Mouse (Mus musculus) testis, adult 2 months (tissue): ENCODE measurements around the gene Cubn. TPM values are rescaled to one million over a fixed set of nuclear protein-coding genes. Genes with fewer than 3 reads are reported as not detected.

Experiments
- H3K27ac ChIP-seq: fragments of 200-500 bp; 2 replicates; pipeline ENCODE4 v1.5.1; 2012; ENCODE audit warnings: low read depth, low read length; ENCODE audit not compliant: control insufficient read depth, insufficient read depth
- H3K27me3 ChIP-seq: fragments of 200-500 bp; 2 replicates; pipeline ENCODE4 v1.6.1; 2012; ENCODE audit warnings: mild to moderate bottlenecking, low read length, moderate library complexity; ENCODE audit not compliant: control insufficient read depth, insufficient read depth
- H3K36me3 ChIP-seq: fragments of 200-500 bp; 2 replicates; pipeline ENCODE4 v1.6.1; 2012; ENCODE audit warnings: mild to moderate bottlenecking, low read length; ENCODE audit not compliant: control insufficient read depth, insufficient read depth
- H3K4me1 ChIP-seq: fragments of 200-500 bp; 2 replicates; pipeline ENCODE4 v1.6.1; 2012; ENCODE audit warnings: low read length; ENCODE audit not compliant: control insufficient read depth, insufficient read depth
- H3K4me3 ChIP-seq: fragments of 200-500 bp; 2 replicates; pipeline ENCODE4 v1.5.1; 2012; ENCODE audit warnings: low read depth, mild to moderate bottlenecking, low read length, moderate library complexity, mixed read lengths; ENCODE audit not compliant: control insufficient read depth
- CTCF ChIP-seq: fragments of 200-500 bp; IDR thresholded peaks from 2 replicates; pipeline ENCODE4 v1.5.1; 2012; ENCODE audit warnings: low read depth, mild to moderate bottlenecking, inconsistent platforms, low read length, moderate library complexity; ENCODE audit not compliant: control insufficient read depth, insufficient read depth, insufficient replicate concordance
- POLR2A ChIP-seq: fragments of 200-500 bp; IDR thresholded peaks from 2 replicates; pipeline ENCODE4 v1.6.1; 2012; ENCODE audit warnings: low read depth, mild to moderate bottlenecking, inconsistent platforms, low read length, moderate library complexity; ENCODE audit not compliant: control insufficient read depth
- polyA plus RNA-seq: library from polyadenylated mRNA; depleted of rRNA; stranded (reverse); fragments of >200 nt; gene quantifications from 2 replicates; pipeline ENCODE4 v1.2.3, GENCODE M21; 2012

Gene Cubn
- polyA plus RNA-seq, 1 experiment: 0.96 TPM

- Histone ChIP-seq H3K27me3 (no peaks in the 10 kb centered on the region), H3K27ac (no peak overlapping the region), H3K4me3 (no peak overlapping the region), H3K36me3 (no peaks in the 10 kb centered on the region), H3K4me1 (no peaks in the 10 kb centered on the region)
- TF ChIP-seq POLR2A: no peak
- no peak for TF ChIP-seq CTCF
These were observed 8.8 kb upstream of the Cubn start for GRCm38 (mm10) chr2:13500298-13500999.

GRCm38 (mm10) chr2:13499196-13499595 is 7.6 kb upstream of the Cubn start:
- no peaks in the 10 kb centered on the region for H3K36me3 ChIP-seq
- no peak for TF ChIP-seq CTCF
- no peak for TF ChIP-seq POLR2A

GRCm38 (mm10) chr2:13496087-13496486 is 4.5 kb upstream of the Cubn start:
- no peaks in the 10 kb centered on the region for H3K27me3 ChIP-seq
- H3K4me3 ChIP-seq: no peak overlapping the region
- H3K36me3 ChIP-seq: no peaks in the 10 kb centered on the region
- H3K4me1 ChIP-seq: no peaks in the 10 kb centered on the region
- no peak for TF ChIP-seq CTCF
- TF ChIP-seq POLR2A: no peak
- no peak overlapping the region; the same call in 1 of the 2 replicates for H3K27ac ChIP-seq

More at GRCm38 (mm10) chr2:13499196-13499595, 7.6 kb upstream of the Cubn start:
- Histone ChIP-seq H3K27ac (no peak overlapping the region), H3K27me3 (no peaks in the 10 kb centered on the region), H3K4me3 (no peak overlapping the region), H3K4me1 (no peaks in the 10 kb centered on the region)

- H3K36me3 ChIP-seq: no peaks in the 10 kb centered on the region
- no peaks in the 10 kb centered on the region; the same call in 1 of the 2 replicates for H3K4me1 ChIP-seq
- no peak overlapping the region for H3K27ac ChIP-seq
- H3K4me3 ChIP-seq: no peak overlapping the region
- no peak for TF ChIP-seq CTCF
- no peak for TF ChIP-seq POLR2A
- no peaks in the 10 kb centered on the region for H3K27me3 ChIP-seq
These were observed 1.3 kb upstream of the Cubn start for GRCm38 (mm10) chr2:13492927-13493326.

GRCm38 (mm10) chr2:13490480-13490879 is 1.1 kb downstream of the Cubn start:
- H3K36me3 ChIP-seq: no peaks in the 10 kb centered on the region
- H3K4me3 ChIP-seq: no peak overlapping the region
- H3K27me3 ChIP-seq: no peaks in the 10 kb centered on the region
- TF ChIP-seq POLR2A (no peak), CTCF (no peak)
- H3K4me1 ChIP-seq: no peaks in the 10 kb centered on the region; the same call in 1 of the 2 replicates
- H3K27ac ChIP-seq: no peak overlapping the region

- TF ChIP-seq CTCF: no peak
- TF ChIP-seq POLR2A: no peak
- no peaks in the 10 kb centered on the region; the same call in 1 of the 2 replicates for H3K4me1 ChIP-seq
These were observed 5.1 kb downstream of the Cubn start for GRCm38 (mm10) chr2:13486470-13486869.

GRCm38 (mm10) chr2:13484566-13484965 is 7.0 kb downstream of the Cubn start:
- Histone ChIP-seq H3K4me1 (no peaks in the 10 kb centered on the region; the same call in 1 of the 2 replicates), H3K4me3 (no peak overlapping the region), H3K27me3 (no peaks in the 10 kb centered on the region), H3K36me3 (no peaks in the 10 kb centered on the region), H3K27ac (no peak overlapping the region)
- TF ChIP-seq POLR2A (no peak), CTCF (no peak)

More at GRCm38 (mm10) chr2:13486470-13486869, 5.1 kb downstream of the Cubn start:
- no peaks in the 10 kb centered on the region for H3K27me3 ChIP-seq
- H3K36me3 ChIP-seq: no peaks in the 10 kb centered on the region
- H3K4me3 ChIP-seq: no peak overlapping the region
- H3K27ac ChIP-seq: no peak overlapping the region
